ENCODE assay signal across 8 mouse cellular contexts in genomic region chr3:79567703-79568362, GRCm38 (mm10). TPM values are rescaled to one million over a fixed set of nuclear protein-coding genes. Genes with fewer than 3 reads are reported as not detected.
DNase-seq lines count a peak whose midpoint lies in the region; ATAC-seq and TF ChIP-seq lines count a peak whose summit lies in the region.

Gene Fnip2, minus strand, starts transcription at chr3:79567796.

- H3K9me3 ChIP-seq in MEL (replicated peaks; ENCODE audit: insufficient read depth, low read length), result no peaks in the 10 kb centered on the region
- no peaks in the 10 kb centered on the region for H3K9me3 ChIP-seq in forebrain, postnatal 0 days (ENCODE audit: low read length)
- H3K9me3 ChIP-seq in lung, embryonic 15.5 days, result no peaks in the 10 kb centered on the region

- H3K27me3 ChIP-seq in MEL (ENCODE audit: control insufficient read depth in 1 of 2, insufficient read depth in 2 of 2, low read length in 2 of 2), result no peaks in the 10 kb centered on the region
- no peaks in the 10 kb centered on the region for H3K27me3 ChIP-seq in cerebellum, adult 2 months (ENCODE audit: control insufficient read depth, insufficient read depth, low read length)
- no peaks in the 10 kb centered on the region for H3K27me3 ChIP-seq in forebrain, postnatal 0 days (ENCODE audit: insufficient read depth, low read length)
- H3K27me3 ChIP-seq in lung, embryonic 15.5 days, result no peaks in the 10 kb centered on the region

- H3K27ac ChIP-seq in MEL (ENCODE audit: control insufficient read depth, low read depth, low read length), result peak within 1 kb of the TSS; percentile 86
- H3K27ac ChIP-seq in cerebellum, adult 2 months (ENCODE audit: insufficient read depth, low read length), result peak within 1 kb of the TSS; percentile 62
- H3K27ac ChIP-seq in forebrain, postnatal 0 days (ENCODE audit: low read depth, low read length), result peak within 1 kb of the TSS; percentile 84
- peak within 1 kb of the TSS; percentile 92 for H3K27ac ChIP-seq in lung, embryonic 15.5 days

- H3K4me1 ChIP-seq in MEL (ENCODE audit: control insufficient read depth in 1 of 2, insufficient read depth in 2 of 2, low read length in 2 of 2), result peaks cover 12 to 19% of the 10 kb centered on the region in 2 experiments; a peak in 3 of 4 replicates
- H3K4me1 ChIP-seq in cerebellum, adult 2 months (ENCODE audit: control insufficient read depth, insufficient read depth, low read length), result peaks cover 11% of the 10 kb centered on the region; the same call in 1 of the 2 replicates
- H3K4me1 ChIP-seq in forebrain, postnatal 0 days (ENCODE audit: insufficient read depth), result no peaks in the 10 kb centered on the region; the same call in 1 of the 2 replicates
- peaks cover 9% of the 10 kb centered on the region for H3K4me1 ChIP-seq in lung, embryonic 15.5 days

- TF ChIP-seq CTCF in MEL (IDR thresholded peaks at IDR 0.05 in 2 of 3, conservative IDR thresholded peaks at IDR 0.05 in 1 of 3; ENCODE audit: control insufficient read depth in 1 of 3, insufficient read depth in 1 of 3, low read depth in 2 of 3, low read length in 3 of 3, poor library complexity in 1 of 3, severe bottlenecking in 1 of 3), result no peak
- no peak for TF ChIP-seq CTCF in cerebellum, adult 2 months (IDR thresholded peaks at IDR 0.05; ENCODE audit: borderline replicate concordance, insufficient read depth, low read depth, low read length)
- no peak for TF ChIP-seq CTCF in forebrain, postnatal 0 days (IDR thresholded peaks at IDR 0.05; ENCODE audit: low read depth)

- 0 out of 4 replicates have a peak, but pooled peaks of 1 of the 2 experiments have one; percentile 13 for TF ChIP-seq EP300 in MEL (IDR thresholded peaks at IDR 0.05; ENCODE audit: low read depth in 1 of 2, low read length in 2 of 2)

- H3K79me2 ChIP-seq in MEL (ENCODE audit: control insufficient read depth, insufficient read depth, low read length, poor library complexity), result peaks cover 23% of the 10 kb centered on the region

- H3K4me3 ChIP-seq in MEL (ENCODE audit: control insufficient read depth in 1 of 2, insufficient read depth in 1 of 2, low read depth in 2 of 2, low read length in 2 of 2), result peak within 1 kb of the TSS; percentile 70 to 100
- H3K4me3 ChIP-seq in cerebellum, adult 2 months (replicated peaks; ENCODE audit: insufficient read depth, low read depth, low read length), result peak within 1 kb of the TSS; percentile 90
- H3K4me3 ChIP-seq in forebrain, postnatal 0 days (ENCODE audit: low read depth, low read length), result peak within 1 kb of the TSS; percentile 86
- peak within 1 kb of the TSS; percentile 95 for H3K4me3 ChIP-seq in lung, embryonic 15.5 days

- TF ChIP-seq POLR2A in MEL (IDR thresholded peaks at IDR 0.05; ENCODE audit: control insufficient read depth in 1 of 2, insufficient read depth in 1 of 2, low read depth in 1 of 2, low read length in 2 of 2, poor library complexity in 1 of 2), result peak in 1 of 2 experiments; percentile 68; a peak in 2 of 4 replicates
- TF ChIP-seq POLR2A in cerebellum, adult 2 months (IDR thresholded peaks at IDR 0.05; ENCODE audit: borderline replicate concordance, insufficient read depth, low read length), result peak; percentile 63

- peak; percentile 94 for ATAC-seq in forebrain, postnatal 0 days
- ATAC-seq in lung, embryonic 15.5 days (ENCODE audit: borderline replicate concordance, extremely low read depth, low FRiP score, low TSS enrichment), result peak; percentile 96

- peak within 1 kb of the TSS; percentile 62 for H3K4me2 ChIP-seq in forebrain, postnatal 0 days (ENCODE audit: low read depth)
- H3K4me2 ChIP-seq in lung, embryonic 15.5 days, result peak within 1 kb of the TSS; percentile 93

- H3K36me3 ChIP-seq in MEL (ENCODE audit: control insufficient read depth in 1 of 2, insufficient read depth in 2 of 2, low read length in 2 of 2), result peaks cover 0 to 16% of the 10 kb centered on the region in 2 experiments; a peak in 2 of 4 replicates
- no peaks in the 10 kb centered on the region for H3K36me3 ChIP-seq in forebrain, postnatal 0 days (ENCODE audit: insufficient read depth)
- H3K36me3 ChIP-seq in lung, embryonic 15.5 days, result no peaks in the 10 kb centered on the region

- no peak for TF ChIP-seq RAD21 in MEL (IDR thresholded peaks at IDR 0.05; ENCODE audit: low read depth, low read length)

- H3K9ac ChIP-seq in MEL (ENCODE audit: control insufficient read depth, low read depth, low read length, poor library complexity, severe bottlenecking), result peak within 1 kb of the TSS; percentile 90
- peak within 1 kb of the TSS; percentile 86 for H3K9ac ChIP-seq in forebrain, postnatal 0 days
- H3K9ac ChIP-seq in lung, embryonic 15.5 days, result peak within 1 kb of the TSS; percentile 74

- under 1% methylated on average over 54 of the region's 55 CpGs for WGBS in cerebellum, adult 2 months
- 1% methylated on average over 53 of the region's 55 CpGs for WGBS in forebrain, postnatal 0 days
- under 1% methylated on average over 52 of the region's 55 CpGs for WGBS in lung, embryonic 15.5 days

- DNase-seq in MEL (ENCODE audit: low read depth, low spot score), result peak; percentile 97
- peak; percentile 93 to 94 for DNase-seq in cerebellum, adult 2 months
- peak; percentile 94 for DNase-seq in forebrain, postnatal 0 days
- peak; percentile 88 for DNase-seq in heart, postnatal 4 days
- peak; percentile 82 to 90 for DNase-seq in layer of hippocampus, adult 8-10 months (ENCODE audit: low spot score in 2 of 2)
- DNase-seq in ovary, adult 18-20 months (ENCODE audit: low spot score), result peak; percentile 88
- peak; percentile 72 for DNase-seq in thymus, postnatal 0 days (ENCODE audit: low spot score)

TF ChIP-seq in MEL, 35 proteins besides CTCF, POLR2A, EP300 and RAD21:
- TF ChIP-seq GATA1 (IDR thresholded peaks at IDR 0.05; ENCODE audit: low read depth, low read length) (no peak), NELFE (IDR thresholded peaks at IDR 0.05; ENCODE audit: low read depth, low read length) (peak; percentile 37), E2F4 (IDR thresholded peaks at IDR 0.05; ENCODE audit: borderline replicate concordance, low read depth, low read length) (no peak; the same call in 1 of the 2 replicates), ZMIZ1 (IDR thresholded peaks at IDR 0.05; ENCODE audit: low read depth, low read length) (no peak), ELF1 (IDR thresholded peaks at IDR 0.05; ENCODE audit: low read depth, low read length) (0 out of 2 replicates have a peak, but pooled peaks have one; percentile 33), TAL1 (IDR thresholded peaks at IDR 0.05; ENCODE audit: low read length) (no peak), BHLHE40 (IDR thresholded peaks at IDR 0.05; ENCODE audit: borderline replicate concordance, low read depth, low read length) (peak; percentile 66; the same call in 1 of the 2 replicates), TBP (IDR thresholded peaks at IDR 0.05; ENCODE audit: low read depth, low read length) (no peak), JUND (IDR thresholded peaks at IDR 0.05; ENCODE audit: low read depth, low read length) (no peak), CHD1 (IDR thresholded peaks at IDR 0.05; ENCODE audit: low read depth, low read length) (no peak), KAT2A (conservative IDR thresholded peaks at IDR 0.05; ENCODE audit: low read depth, low read length) (no peak), HCFC1 (IDR thresholded peaks at IDR 0.05; ENCODE audit: low read depth, low read length) (peak; percentile 8; the same call in 1 of the 2 replicates), UBTF (IDR thresholded peaks at IDR 0.05; ENCODE audit: borderline replicate concordance, insufficient read depth, low read depth, low read length) (no peak), MXI1 (IDR thresholded peaks at IDR 0.05; ENCODE audit: low read depth, low read length) (peak; percentile 90), MAFK (IDR thresholded peaks at IDR 0.05; ENCODE audit: borderline replicate concordance, low read depth, low read length) (no peak), GABPA (IDR thresholded peaks at IDR 0.05; ENCODE audit: low read depth, low read length) (no peak), CHD2 (IDR thresholded peaks at IDR 0.05; ENCODE audit: low read length) (no peak), MAZ (IDR thresholded peaks at IDR 0.05; ENCODE audit: low read depth, low read length) (peak; percentile 94), MYB (IDR thresholded peaks at IDR 0.05; ENCODE audit: low read depth, low read length) (no peak), MYC (IDR thresholded peaks at IDR 0.05; ENCODE audit: low read depth, low read length) (peak; percentile 78), TCF12 (IDR thresholded peaks at IDR 0.05; ENCODE audit: low read depth, low read length) (peak; percentile 47; the same call in 1 of the 2 replicates), SIN3A (IDR thresholded peaks at IDR 0.05; ENCODE audit: low read length) (peak; percentile 21; the same call in 1 of the 2 replicates), USF1 (IDR thresholded peaks at IDR 0.05; ENCODE audit: low read depth, low read length) (peak; percentile 80), ZC3H11A (IDR thresholded peaks at IDR 0.05; ENCODE audit: low read depth, low read length) (no peak), MAX (IDR thresholded peaks at IDR 0.05; ENCODE audit: low read length) (peak; percentile 61), ETS1 (IDR thresholded peaks at IDR 0.05; ENCODE audit: low read depth, low read length) (peak; percentile 12; the same call in 1 of the 2 replicates)

RNA-seq across cellular contexts. Expression of gene Fnip2, which starts in this region (rescaled TPM):
- 9.6 and 11.0 TPM in 2 replicates for total RNA-seq in MEL (2012; rRNA removed)
- 10 to 100 TPM; 10.4 to 65.8 TPM for polyA plus RNA-seq in MEL (2012; ENCODE audit: insufficient read depth in 1 of 2, insufficient read length in 2 of 2, low read depth in 1 of 2, low replicate concordance in 2 of 2, missing spikeins in 1 of 2)
- polyA plus RNA-seq in cerebellum, adult 2 months (2012; rRNA removed), result 16.3 and 17.3 TPM in 2 replicates
- total RNA-seq in forebrain, postnatal 0 days (2014; rRNA removed), result 31.2 and 37.7 TPM in 2 replicates
- polyA plus RNA-seq in forebrain, postnatal 0 days (2015; fragmentation: Nextera tagmentation; extraction: Ambion mirVana), result 3.1 and 5.1 TPM in 2 replicates
- 10 to 100 TPM; 17.8 to 19.4 TPM for total RNA-seq in heart, postnatal 4 days (2021)
- 10 to 100 TPM; 20.8 to 31.5 (median 27.1) TPM for total RNA-seq in layer of hippocampus, adult 8-10 months (2022)
- 3.5 and 4.4 TPM in 2 replicates for polyA plus RNA-seq in lung, embryonic 15.5 days (2015; fragmentation: Nextera tagmentation; extraction: Ambion mirVana)
- polyA plus RNA-seq in thymus, postnatal 0 days (2015; fragmentation: Nextera tagmentation; extraction: Ambion mirVana), result 0.71 and 0.90 TPM in 2 replicates

Comparison
In these comparisons a context has a peak if more than half of its experiments do, and no peak if none do; other contexts are left out.
1. Peak in every context shown above with its lines: DNase-seq, ATAC-seq, H3K4me3 ChIP-seq and H3K27ac ChIP-seq.
2. Peak in DNase-seq in thymus, postnatal 0 days; RNA of the gene not detected or under 1 TPM.